Mouse (Mus musculus): ENCODE results near the gene Cavin1. TPM values are rescaled to one million over a fixed set of nuclear protein-coding genes. Genes with fewer than 3 reads are reported as not detected.

The Cavin1 gene
- polyA plus RNA-seq, 1 experiment from 2014 or later = 16.3 TPM

DNA sequence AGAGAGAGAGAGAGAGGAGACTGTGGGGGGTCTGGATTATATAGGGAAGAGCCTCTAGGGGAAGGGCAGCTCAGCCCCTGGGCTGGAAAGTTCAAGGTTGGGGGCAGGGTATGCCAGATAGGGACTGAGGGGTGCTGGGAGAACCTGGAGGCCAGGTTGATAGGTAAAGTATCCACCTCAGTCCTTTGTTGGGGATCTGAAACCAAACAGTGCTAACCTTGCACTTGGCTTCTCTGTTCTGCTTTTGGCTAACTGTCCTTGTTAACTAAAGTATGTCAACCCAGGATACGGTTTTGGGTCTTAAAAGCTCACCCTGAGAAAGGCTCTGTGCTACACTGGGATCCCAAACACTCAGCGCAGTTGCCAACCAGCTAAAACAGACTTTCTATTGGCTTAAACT is 19.0 kb upstream of the Cavin1 start:
- no peak for DNase-seq (ENCODE audit: low spot score)
- H3K27ac ChIP-seq (replicated peaks; ENCODE audit: low read depth, low read length) = no peak overlapping the region
- no peaks in the 10 kb centered on the region for H3K4me1 ChIP-seq (ENCODE audit: control insufficient read depth, insufficient read depth, low read length)
- H3K4me3 ChIP-seq (ENCODE audit: low read depth, low read length) = no peak overlapping the region
- no peaks in the 10 kb centered on the region for H3K27me3 ChIP-seq (ENCODE audit: control insufficient read depth, insufficient read depth, low read length)
- ATAC-seq (replicated peaks; ENCODE audit: insufficient number of reproducible peaks, low FRiP score, low TSS enrichment, low read depth) = no peak
- H3K4me2 ChIP-seq (ENCODE audit: low read depth, low read length) = no peak overlapping the region
- H3K9me3 ChIP-seq (replicated peaks; ENCODE audit: control insufficient read depth, low read length) = no peaks in the 10 kb centered on the region
- no peak overlapping the region for H3K9ac ChIP-seq (replicated peaks; ENCODE audit: low read length)
- no peaks in the 10 kb centered on the region for H3K36me3 ChIP-seq (replicated peaks; ENCODE audit: control insufficient read depth, insufficient read depth, low read depth, low read length)
- whole genome bisulfite sequencing = 58% methylated on average over 2 of the region's 2 CpGs

DNA sequence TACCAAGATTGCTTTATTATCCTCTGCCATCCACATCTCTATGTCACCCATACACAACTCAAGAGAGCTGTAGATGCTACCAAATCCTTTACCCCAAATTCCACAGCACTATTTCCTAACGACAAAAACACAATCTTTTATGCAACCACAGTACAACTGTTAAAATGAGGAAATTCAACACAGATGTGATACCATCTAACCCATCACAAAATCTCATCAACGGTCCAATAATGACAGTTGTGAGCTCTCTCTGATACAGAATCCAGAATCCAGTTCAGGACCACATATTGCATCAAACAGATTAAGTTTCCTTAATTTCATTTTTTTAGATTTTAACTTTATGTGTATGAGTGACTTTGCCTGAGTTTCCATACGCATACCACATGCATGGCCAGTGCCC is 18.0 kb upstream of the Cavin1 start:
- ATAC-seq (replicated peaks; ENCODE audit: insufficient number of reproducible peaks, low FRiP score, low TSS enrichment, low read depth) (no peak), DNase-seq (ENCODE audit: low spot score) (no peak)
- Histone ChIP-seq H3K4me3 (ENCODE audit: low read depth, low read length) (no peak overlapping the region), H3K27me3 (ENCODE audit: control insufficient read depth, insufficient read depth, low read length) (no peaks in the 10 kb centered on the region), H3K9me3 (replicated peaks; ENCODE audit: control insufficient read depth, low read length) (no peaks in the 10 kb centered on the region), H3K4me2 (ENCODE audit: low read depth, low read length) (no peak overlapping the region), H3K9ac (replicated peaks; ENCODE audit: low read length) (no peak overlapping the region), H3K36me3 (replicated peaks; ENCODE audit: control insufficient read depth, insufficient read depth, low read depth, low read length) (no peaks in the 10 kb centered on the region), H3K4me1 (ENCODE audit: control insufficient read depth, insufficient read depth, low read length) (no peaks in the 10 kb centered on the region), H3K27ac (replicated peaks; ENCODE audit: low read depth, low read length) (no peak overlapping the region)
- 80% methylated on average over 3 of the region's 3 CpGs for WGBS

DNA sequence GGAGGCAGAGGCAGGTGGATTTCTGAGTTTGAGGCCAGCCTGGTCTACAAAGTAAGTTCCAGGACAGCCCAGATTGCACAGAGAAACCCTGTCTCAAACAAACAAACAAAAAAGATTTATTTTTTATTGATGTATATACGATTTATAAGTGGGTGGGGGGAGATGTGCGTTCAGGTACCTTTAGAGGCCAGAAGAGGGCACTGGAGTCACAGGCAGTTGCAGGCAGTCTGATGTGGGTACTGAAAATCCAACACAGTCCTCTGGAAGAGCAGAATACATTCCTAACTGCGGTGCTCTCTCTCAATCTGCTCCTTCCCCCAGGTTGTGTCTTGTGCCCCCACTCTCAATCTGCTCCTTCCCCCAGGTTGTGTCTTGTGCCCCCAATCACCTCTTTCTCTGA is 14.9 kb upstream of the Cavin1 start:
- ATAC-seq (replicated peaks; ENCODE audit: insufficient number of reproducible peaks, low FRiP score, low TSS enrichment, low read depth) = no peak
- H3K36me3 ChIP-seq (replicated peaks; ENCODE audit: control insufficient read depth, insufficient read depth, low read depth, low read length) = no peaks in the 10 kb centered on the region

DNA sequence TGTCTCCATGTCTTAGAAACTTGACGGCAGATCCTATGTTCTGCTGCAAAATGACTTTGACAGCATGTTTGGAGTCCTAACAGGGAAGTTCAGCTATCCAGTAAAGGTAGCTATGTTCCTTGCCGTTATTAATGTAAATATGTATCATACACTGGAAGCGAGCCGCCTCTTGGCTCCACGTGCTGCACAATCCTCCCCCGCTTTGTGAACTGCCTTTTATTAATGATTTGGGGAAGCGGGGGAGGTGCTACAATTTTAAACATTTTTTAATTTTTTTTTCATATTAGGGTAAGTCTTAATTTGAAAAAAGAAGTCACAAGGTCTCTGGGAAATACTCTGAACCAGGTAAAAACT is 13.1 kb upstream of the Cavin1 start:
- ATAC-seq (replicated peaks; ENCODE audit: insufficient number of reproducible peaks, low FRiP score, low TSS enrichment, low read depth) (no peak), DNase-seq (ENCODE audit: low spot score) (no peak)
- no peak overlapping the region for H3K9ac ChIP-seq (replicated peaks; ENCODE audit: low read length)
- H3K4me3 ChIP-seq (ENCODE audit: low read depth, low read length) = no peak overlapping the region
- H3K36me3 ChIP-seq (replicated peaks; ENCODE audit: control insufficient read depth, insufficient read depth, low read depth, low read length) = no peaks in the 10 kb centered on the region
- no peaks in the 10 kb centered on the region for H3K4me1 ChIP-seq (ENCODE audit: control insufficient read depth, insufficient read depth, low read length)
- H3K27me3 ChIP-seq (ENCODE audit: control insufficient read depth, insufficient read depth, low read length) = peaks cover 10% of the 10 kb centered on the region
- no peak overlapping the region for H3K27ac ChIP-seq (replicated peaks; ENCODE audit: low read depth, low read length)
- H3K9me3 ChIP-seq (replicated peaks; ENCODE audit: control insufficient read depth, low read length) = no peaks in the 10 kb centered on the region
- WGBS = 76% methylated on average over 7 of the region's 7 CpGs
- no peak overlapping the region for H3K4me2 ChIP-seq (ENCODE audit: low read depth, low read length)

More for the DNA sequence above, 14.9 kb upstream of the Cavin1 start:
- H3K9ac ChIP-seq (replicated peaks; ENCODE audit: low read length) = no peak overlapping the region
- peaks cover 10% of the 10 kb centered on the region for H3K27me3 ChIP-seq (ENCODE audit: control insufficient read depth, insufficient read depth, low read length)
- H3K9me3 ChIP-seq (replicated peaks; ENCODE audit: control insufficient read depth, low read length) = no peaks in the 10 kb centered on the region
- no peak overlapping the region for H3K4me2 ChIP-seq (ENCODE audit: low read depth, low read length)
- no peak overlapping the region for H3K27ac ChIP-seq (replicated peaks; ENCODE audit: low read depth, low read length)
- no peak overlapping the region for H3K4me3 ChIP-seq (ENCODE audit: low read depth, low read length)
- H3K4me1 ChIP-seq (ENCODE audit: control insufficient read depth, insufficient read depth, low read length) = no peaks in the 10 kb centered on the region
- WGBS = 53% methylated on average over 3 of the region's 3 CpGs
- no peak for DNase-seq (ENCODE audit: low spot score)

DNA sequence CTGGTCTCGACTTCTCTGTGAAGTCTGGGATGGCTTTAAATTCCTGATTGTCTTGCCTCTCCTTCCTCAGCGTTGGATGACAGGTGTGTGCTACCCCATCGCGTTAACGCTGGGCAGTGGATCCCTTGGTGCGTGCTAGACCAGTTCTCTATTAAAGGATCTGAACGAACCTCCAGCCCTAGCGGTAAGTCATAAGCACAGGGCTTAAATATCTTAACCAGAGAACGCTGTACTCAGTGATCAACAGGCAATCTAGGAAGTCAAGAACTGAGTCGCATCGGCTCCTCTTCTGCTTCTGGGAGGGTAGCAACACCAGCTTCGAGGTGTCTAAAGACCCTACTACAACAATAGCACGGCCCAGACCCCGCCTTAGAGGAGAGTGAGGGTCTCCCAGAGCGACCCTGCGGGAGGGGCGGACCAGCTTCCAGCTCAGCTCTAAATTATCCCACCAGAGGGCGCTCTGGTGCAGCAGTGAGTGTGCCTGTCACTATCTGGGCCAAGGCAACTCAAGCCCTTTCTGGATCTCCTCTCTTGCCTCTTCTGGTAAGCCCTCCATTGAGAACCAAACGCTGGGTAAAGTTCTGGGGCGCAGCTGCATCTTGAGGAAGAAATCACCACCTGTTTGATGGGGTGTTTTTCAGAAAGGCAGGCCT is 12.6 kb upstream of the Cavin1 start:
- ATAC-seq (replicated peaks; ENCODE audit: insufficient number of reproducible peaks, low FRiP score, low TSS enrichment, low read depth) (0 out of 2 replicates have a peak, but pooled peaks have one; percentile 29), DNase-seq (ENCODE audit: low spot score) (peak; percentile 94)
- H3K27ac ChIP-seq (replicated peaks; ENCODE audit: low read depth, low read length) = no peak overlapping the region
- WGBS = 5% methylated on average over 20 of the region's 20 CpGs
- H3K36me3 ChIP-seq (replicated peaks; ENCODE audit: control insufficient read depth, insufficient read depth, low read depth, low read length) = no peaks in the 10 kb centered on the region
- peaks cover 10% of the 10 kb centered on the region for H3K27me3 ChIP-seq (ENCODE audit: control insufficient read depth, insufficient read depth, low read length)
- H3K4me3 ChIP-seq (ENCODE audit: low read depth, low read length) = peak overlapping the region; percentile 19
- peak overlapping the region; percentile 25 for H3K4me2 ChIP-seq (ENCODE audit: low read depth, low read length)
- no peaks in the 10 kb centered on the region for H3K4me1 ChIP-seq (ENCODE audit: control insufficient read depth, insufficient read depth, low read length)
- no peaks in the 10 kb centered on the region for H3K9me3 ChIP-seq (replicated peaks; ENCODE audit: control insufficient read depth, low read length)
- H3K9ac ChIP-seq (replicated peaks; ENCODE audit: low read length) = peak overlapping the region; percentile 5; the same call in 1 of the 2 replicates

DNA sequence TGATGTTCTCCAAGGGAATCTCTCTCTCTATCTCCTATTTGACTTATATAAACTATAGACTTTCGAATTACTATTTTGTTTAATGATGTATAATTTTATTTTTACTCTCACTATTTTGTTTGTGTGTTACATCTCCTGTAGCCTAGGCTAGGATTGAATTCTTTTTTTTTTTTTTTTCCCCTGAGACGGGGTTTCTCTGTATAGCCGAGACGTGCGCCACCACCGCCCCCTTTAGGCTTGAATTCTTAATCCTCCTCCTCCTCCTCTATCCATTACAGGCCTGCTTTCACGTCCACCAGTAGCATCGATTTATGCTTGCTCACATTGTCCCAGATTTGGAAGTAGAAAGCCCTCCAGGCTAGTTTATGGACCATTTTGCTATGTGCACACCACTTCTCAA is 11.4 kb upstream of the Cavin1 start:
- H3K4me3 ChIP-seq (ENCODE audit: low read depth, low read length) = no peak overlapping the region
- 9% methylated on average over 8 of the region's 8 CpGs for WGBS
- no peaks in the 10 kb centered on the region for H3K36me3 ChIP-seq (replicated peaks; ENCODE audit: control insufficient read depth, insufficient read depth, low read depth, low read length)
- no peak for ATAC-seq (replicated peaks; ENCODE audit: insufficient number of reproducible peaks, low FRiP score, low TSS enrichment, low read depth)
- H3K27ac ChIP-seq (replicated peaks; ENCODE audit: low read depth, low read length) = no peak overlapping the region
- DNase-seq (ENCODE audit: low spot score) = no peak
- H3K4me1 ChIP-seq (ENCODE audit: control insufficient read depth, insufficient read depth, low read length) = no peaks in the 10 kb centered on the region
- H3K9me3 ChIP-seq (replicated peaks; ENCODE audit: control insufficient read depth, low read length) = no peaks in the 10 kb centered on the region
- no peak overlapping the region for H3K9ac ChIP-seq (replicated peaks; ENCODE audit: low read length)
- H3K27me3 ChIP-seq (ENCODE audit: control insufficient read depth, insufficient read depth, low read length) = peaks cover 10% of the 10 kb centered on the region
- H3K4me2 ChIP-seq (ENCODE audit: low read depth, low read length) = no peak overlapping the region

DNA sequence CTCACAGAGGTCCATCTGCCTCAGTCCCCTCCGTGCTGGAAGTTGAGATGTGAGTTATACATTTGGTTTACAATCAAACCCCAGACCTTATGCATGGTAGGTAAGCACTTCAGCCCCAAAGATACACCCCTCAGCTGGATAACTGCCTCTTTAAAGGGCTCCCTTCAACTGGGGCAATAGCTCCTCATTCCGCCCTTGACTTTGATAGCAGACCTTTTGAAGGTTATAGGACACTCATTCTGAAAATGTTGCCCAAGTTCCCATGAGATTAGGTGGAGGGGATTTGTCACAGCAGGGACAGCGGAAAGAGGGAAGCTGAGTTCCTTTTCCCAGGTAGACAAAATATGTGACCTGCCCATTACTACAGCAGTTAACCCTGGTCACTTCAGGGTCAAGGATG is 10.5 kb upstream of the Cavin1 start:
- ATAC-seq (replicated peaks; ENCODE audit: insufficient number of reproducible peaks, low FRiP score, low TSS enrichment, low read depth) (no peak), DNase-seq (ENCODE audit: low spot score) (no peak)
- Histone ChIP-seq H3K4me3 (ENCODE audit: low read depth, low read length) (no peak overlapping the region), H3K27me3 (ENCODE audit: control insufficient read depth, insufficient read depth, low read length) (peaks cover 10% of the 10 kb centered on the region), H3K9ac (replicated peaks; ENCODE audit: low read length) (no peak overlapping the region), H3K36me3 (replicated peaks; ENCODE audit: control insufficient read depth, insufficient read depth, low read depth, low read length) (no peaks in the 10 kb centered on the region), H3K4me1 (ENCODE audit: control insufficient read depth, insufficient read depth, low read length) (no peaks in the 10 kb centered on the region), H3K27ac (replicated peaks; ENCODE audit: low read depth, low read length) (no peak overlapping the region), H3K4me2 (ENCODE audit: low read depth, low read length) (no peak overlapping the region), H3K9me3 (replicated peaks; ENCODE audit: control insufficient read depth, low read length) (no peaks in the 10 kb centered on the region)
- WGBS = 57% methylated on average over 3 of the region's 3 CpGs

DNA sequence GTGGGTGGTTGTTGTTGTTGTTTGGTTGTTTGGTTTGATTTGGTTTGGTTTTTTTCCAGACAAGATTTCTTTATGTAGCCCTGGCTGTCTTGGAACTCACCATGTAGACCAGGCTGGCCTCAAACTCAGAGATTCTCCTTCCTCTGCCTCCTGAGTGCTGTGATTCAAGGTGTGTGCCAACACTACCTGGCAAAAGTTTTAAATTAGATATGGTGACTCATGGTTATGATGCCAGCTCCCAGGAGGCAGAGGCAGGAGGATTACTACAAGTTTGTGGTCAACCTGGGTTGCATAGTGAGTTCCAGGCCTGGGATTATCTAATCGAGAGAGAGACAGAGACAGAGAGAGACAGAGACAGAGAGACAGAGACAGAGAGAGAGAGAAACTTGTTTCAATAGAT is 9.8 kb upstream of the Cavin1 start:
- DNase-seq (ENCODE audit: low spot score) = no peak
- 60% methylated on average over 1 of the region's 1 CpGs for WGBS
- no peak overlapping the region for H3K27ac ChIP-seq (replicated peaks; ENCODE audit: low read depth, low read length)
- no peak overlapping the region for H3K4me2 ChIP-seq (ENCODE audit: low read depth, low read length)
- H3K4me1 ChIP-seq (ENCODE audit: control insufficient read depth, insufficient read depth, low read length) = no peaks in the 10 kb centered on the region
- H3K36me3 ChIP-seq (replicated peaks; ENCODE audit: control insufficient read depth, insufficient read depth, low read depth, low read length) = no peaks in the 10 kb centered on the region
- peaks cover 10% of the 10 kb centered on the region for H3K27me3 ChIP-seq (ENCODE audit: control insufficient read depth, insufficient read depth, low read length)
- no peak for ATAC-seq (replicated peaks; ENCODE audit: insufficient number of reproducible peaks, low FRiP score, low TSS enrichment, low read depth)
- no peak overlapping the region for H3K4me3 ChIP-seq (ENCODE audit: low read depth, low read length)
- H3K9me3 ChIP-seq (replicated peaks; ENCODE audit: control insufficient read depth, low read length) = no peaks in the 10 kb centered on the region
- H3K9ac ChIP-seq (replicated peaks; ENCODE audit: low read length) = no peak overlapping the region

Data from embryonic facial prominence, embryonic 11.5 days (tissue).